Mouse (Mus musculus): Measurements from ENCODE around the gene Patz1.

GRCm38 (mm10) chr11:3352131-3352530 lies 63.5 kb downstream of the Patz1 start:
- TF ChIP-seq CTCF (IDR thresholded peaks at IDR 0.05; ENCODE audit: control insufficient read depth, insufficient read depth, insufficient read length), result no peak
- no peak for TF ChIP-seq MYOD1 (IDR thresholded peaks at IDR 0.05; ENCODE audit: control insufficient read depth, insufficient read length, low read depth)
- TF ChIP-seq MAX (IDR thresholded peaks at IDR 0.05), result no peak
- TF ChIP-seq CEBPB (IDR thresholded peaks at IDR 0.05; ENCODE audit: low read depth), result no peak

Measured in C2C12 (cell line).